Mouse (Mus musculus) ES-E14 (cell line): ENCODE results near the gene Terb2. TPM values are rescaled to one million over a fixed set of nuclear protein-coding genes. Genes with fewer than 3 reads are reported as not detected.

Experiments used
- DNase-seq: peaks from one replicate; pipeline ENCODE4 v3.0.0-alpha.2; 2013; ENCODE audit warnings: low read depth, low spot score
- H3K27ac ChIP-seq: 2 replicates; pipeline ENCODE4 v1.5.1; 2012; ENCODE audit warnings: low read depth, mild to moderate bottlenecking, low read length, moderate library complexity, mixed read lengths; ENCODE audit not compliant: poor library complexity, insufficient read depth, severe bottlenecking
- H3K36me3 ChIP-seq: 2 replicates; pipeline ENCODE4 v1.6.1; 2012; ENCODE audit warnings: mild to moderate bottlenecking, low read length, moderate library complexity, mixed read lengths; ENCODE audit not compliant: control insufficient read depth, poor library complexity, insufficient read depth, severe bottlenecking
- H3K4me1 ChIP-seq, 2 experiments: fragments of 150-350 bp in 1 of 2; sonication (generic) in 1 of 2; 2 replicates each; pipeline ENCODE4 v1.6.1; 2012; ENCODE audit warnings: low read length in 2 of 2, mild to moderate bottlenecking in 1 of 2, mixed read lengths in 1 of 2; ENCODE audit not compliant: control insufficient read depth in 2 of 2, insufficient read depth in 2 of 2, poor library complexity in 1 of 2
- H3K4me3 ChIP-seq, 2 experiments: fragments of 150-350 bp in 1 of 2; sonication (generic) in 1 of 2; 2 replicates each; pipeline ENCODE4 v1.5.1; 2012; ENCODE audit warnings: low read length in 2 of 2, low read depth in 1 of 2, mild to moderate bottlenecking in 1 of 2, mixed read lengths in 1 of 2; ENCODE audit not compliant: insufficient read depth in 1 of 2, poor library complexity in 1 of 2, severe bottlenecking in 1 of 2
- H3K9ac ChIP-seq: 2 replicates; pipeline ENCODE4 v1.6.1; 2012; ENCODE audit warnings: low read depth, mild to moderate bottlenecking, low read length, mixed read lengths; ENCODE audit not compliant: poor library complexity, insufficient read depth, severe bottlenecking
- H3K9me3 ChIP-seq: fragments of 150-350 bp; sonication (generic); 2 replicates; pipeline ENCODE4 v1.6.1; 2012; ENCODE audit warnings: low read depth, mild to moderate bottlenecking, low read length; ENCODE audit not compliant: control insufficient read depth, insufficient read depth
- CHD2 ChIP-seq: IDR thresholded peaks from 2 replicates; pipeline ENCODE4 v1.6.1; 2014; ENCODE audit warnings: mild to moderate bottlenecking, low read depth, low read length, inconsistent platforms
- HCFC1 ChIP-seq: IDR thresholded peaks from 2 replicates; pipeline ENCODE4 v1.6.1; 2012; ENCODE audit warnings: low read length, inconsistent platforms, borderline replicate concordance; ENCODE audit not compliant: insufficient read depth
- MAFK ChIP-seq: IDR thresholded peaks from 2 replicates; pipeline ENCODE4 v1.6.1; 2014; ENCODE audit warnings: mild to moderate bottlenecking, low read depth, low read length, inconsistent platforms; ENCODE audit not compliant: insufficient read depth
- ZC3H11A ChIP-seq: IDR thresholded peaks from 2 replicates; pipeline ENCODE4 v1.6.1; 2012; ENCODE audit warnings: low read depth, mild to moderate bottlenecking, inconsistent platforms, low read length, borderline replicate concordance
- ZNF384 ChIP-seq: IDR thresholded peaks from 2 replicates; pipeline ENCODE4 v1.6.1; 2012; ENCODE audit warnings: low read depth, low read length, inconsistent platforms
- in situ Hi-C, 2 experiments: fragments of 600-800 bp; cut with MboI; formaldehyde crosslinking; loops; one replicate each; pipeline ENCODE4 v1.15.1; 2025; ENCODE audit warnings: low sequenced_read_pairs in 2 of 2, inconsistent platforms in 1 of 2; ENCODE audit not compliant: unreplicated experiment in 2 of 2
- total RNA-seq: library from RNA; depleted of rRNA; stranded (reverse); fragments of 300-350 nt; gene quantifications from 2 replicates; pipeline ENCODE4 v1.2.3, GENCODE M21; 2012

Terb2 gene
- total RNA-seq, 1 experiment, result 1.9 TPM

DNA sequence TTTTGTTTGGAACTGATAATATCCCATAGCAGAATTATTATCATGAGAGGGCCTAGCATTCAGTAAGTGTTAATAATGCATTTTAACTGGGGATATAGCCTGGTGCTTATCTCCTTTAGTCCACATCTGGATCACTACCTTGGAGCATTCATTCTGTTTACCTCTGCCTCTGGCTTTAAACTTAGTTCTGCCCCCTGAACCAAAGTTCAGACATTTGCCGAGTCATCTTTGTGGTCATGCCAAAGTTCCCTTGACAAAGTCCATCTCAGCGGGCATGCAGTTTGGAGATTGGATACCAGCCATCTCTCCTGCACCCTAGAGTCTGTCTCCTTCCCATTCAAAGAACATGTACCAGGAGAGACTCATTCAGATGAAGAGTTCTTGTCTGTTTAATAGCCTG lies 49.4 kb downstream of the Terb2 start:
- Histone ChIP-seq H3K36me3 (no peaks in the 10 kb centered on the region; the same call in 1 of the 2 replicates), H3K9ac (no peak overlapping the region), H3K27ac (no peak overlapping the region), H3K4me3 (peak overlapping the region; percentile 73 to 85; a peak in 3 of 4 replicates), H3K9me3 (no peaks in the 10 kb centered on the region), H3K4me1 (peaks cover 5 to 8% of the 10 kb centered on the region in 2 experiments; a peak in 2 of 4 replicates)
- in situ Hi-C loops, result no loop called here
- TF ChIP-seq MAFK (no peak), CHD2 (no peak), HCFC1 (no peak)
- no peak for DNase-seq

DNA sequence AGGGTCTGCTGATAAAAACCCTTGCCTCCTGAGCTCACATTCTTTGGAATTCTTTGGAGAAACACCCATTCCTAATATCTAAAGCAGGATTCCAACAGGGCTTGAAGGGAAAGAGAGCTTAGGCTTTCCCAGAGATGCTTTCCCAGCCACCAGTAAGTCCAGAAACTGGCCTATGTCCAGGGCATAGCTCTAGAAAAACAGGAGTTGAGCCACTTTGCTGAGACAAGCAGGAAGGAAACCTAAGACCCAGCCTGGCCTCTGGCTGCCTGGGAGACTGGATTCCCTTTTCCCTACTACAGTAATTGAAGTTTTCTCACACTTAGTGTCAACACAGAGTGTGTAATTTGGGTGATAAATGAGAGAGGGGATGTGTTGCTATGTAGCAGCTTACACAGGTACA lies 50.2 kb downstream of the Terb2 start:
- Histone ChIP-seq H3K4me1 (peaks cover 3 to 7% of the 10 kb centered on the region in 2 experiments; a peak in 2 of 4 replicates), H3K9ac (no peak overlapping the region), H3K4me3 (no peak overlapping the region), H3K9me3 (no peaks in the 10 kb centered on the region), H3K36me3 (no peaks in the 10 kb centered on the region; the same call in 1 of the 2 replicates), H3K27ac (no peak overlapping the region)
- in situ Hi-C loops, result no loop called here
- TF ChIP-seq CHD2 (no peak), HCFC1 (no peak), ZC3H11A (no peak), ZNF384 (no peak), MAFK (no peak)
- no peak for DNase-seq

DNA sequence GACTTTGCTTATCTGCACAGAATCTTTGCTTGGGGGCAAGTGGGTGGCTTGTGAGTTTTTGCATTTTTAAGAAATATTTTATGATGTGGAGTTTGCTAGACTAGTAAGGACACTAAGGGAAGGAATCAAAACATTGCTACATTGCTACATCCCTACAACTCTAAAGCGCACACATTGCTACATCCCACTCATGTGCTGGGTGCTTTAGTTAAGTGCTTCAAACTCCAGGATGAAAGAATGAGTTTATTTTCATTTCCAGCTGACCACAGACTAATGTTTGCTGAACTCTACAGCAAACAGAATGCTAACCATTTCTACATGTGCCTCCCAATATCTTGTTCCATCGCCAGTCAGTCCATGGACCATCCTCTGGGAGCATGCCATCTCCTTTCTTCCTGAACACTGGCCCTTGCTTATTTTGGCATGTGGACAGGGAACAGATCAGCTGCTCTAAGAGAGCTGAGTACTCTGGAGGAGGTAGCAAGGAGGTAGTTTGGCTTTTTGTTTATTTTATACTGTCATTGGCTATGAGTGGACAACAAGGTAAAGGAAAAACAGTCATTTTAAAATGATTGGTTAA lies 51.9 kb downstream of the Terb2 start:
- in situ Hi-C loops, result no loop called here
- no peak for DNase-seq
- Histone ChIP-seq H3K4me1 (no peaks in the 10 kb centered on the region), H3K9ac (no peak overlapping the region), H3K27ac (no peak overlapping the region), H3K9me3 (no peaks in the 10 kb centered on the region), H3K36me3 (no peaks in the 10 kb centered on the region), H3K4me3 (no peak overlapping the region)
- TF ChIP-seq HCFC1 (no peak), MAFK (no peak), CHD2 (no peak), ZC3H11A (no peak), ZNF384 (no peak)

DNA sequence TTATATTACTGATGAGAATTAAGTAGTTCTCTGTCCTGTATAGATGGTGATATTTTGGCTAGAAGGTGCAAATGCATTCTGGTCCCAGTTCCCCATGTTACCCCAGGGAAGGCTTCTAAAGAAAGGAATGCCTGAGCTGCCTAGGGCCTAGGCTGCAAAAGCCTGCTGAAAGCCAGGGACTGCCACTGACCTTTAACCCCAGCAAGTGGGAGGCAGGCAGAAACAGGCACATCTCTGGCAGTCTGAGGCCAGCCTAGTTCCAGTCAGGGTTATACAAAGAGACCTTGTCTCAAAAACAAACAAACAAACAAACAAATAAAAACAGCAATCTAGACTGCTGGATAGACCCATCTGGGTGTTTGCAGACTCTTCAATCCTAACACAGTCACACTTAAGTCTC lies 54.7 kb downstream of the Terb2 start:
- Histone ChIP-seq H3K4me1 (no peaks in the 10 kb centered on the region), H3K9me3 (no peaks in the 10 kb centered on the region), H3K36me3 (no peaks in the 10 kb centered on the region), H3K9ac (no peak overlapping the region), H3K27ac (no peak overlapping the region), H3K4me3 (no peak overlapping the region)
- DNase-seq, result no peak
- TF ChIP-seq HCFC1, result no peak
- no peak for TF ChIP-seq CHD2
- TF ChIP-seq MAFK, result no peak
- TF ChIP-seq ZNF384, result no peak
- no peak for TF ChIP-seq ZC3H11A
- in situ Hi-C loops, result no loop called here

DNA sequence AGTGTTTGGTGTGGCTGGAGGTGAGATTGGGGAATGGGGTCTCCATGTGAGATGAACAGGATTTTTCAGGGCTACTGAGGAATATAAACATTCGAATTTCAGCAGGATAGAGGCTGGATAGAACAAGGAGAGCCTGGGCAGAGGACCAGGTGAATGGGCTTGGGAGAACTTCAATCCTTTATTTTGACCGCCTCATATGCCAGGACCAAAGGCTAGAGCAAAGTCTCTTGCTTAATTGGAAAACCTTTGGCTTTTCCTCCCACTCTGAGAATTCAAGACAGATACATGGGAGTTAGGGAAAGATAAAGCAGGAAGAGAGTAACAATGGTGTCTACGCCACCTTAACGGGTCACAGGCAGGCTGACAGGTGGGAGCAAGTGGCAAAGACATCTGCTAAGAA lies 55.2 kb downstream of the Terb2 start:
- no peak for DNase-seq
- in situ Hi-C loops, result no loop called here
- no peaks in the 10 kb centered on the region for H3K9me3 ChIP-seq
- no peak overlapping the region for H3K4me3 ChIP-seq
- H3K27ac ChIP-seq, result no peak overlapping the region
- no peak overlapping the region for H3K9ac ChIP-seq
- H3K36me3 ChIP-seq, result no peaks in the 10 kb centered on the region
- TF ChIP-seq ZNF384, result no peak
- no peak for TF ChIP-seq ZC3H11A
- TF ChIP-seq HCFC1, result no peak
- TF ChIP-seq CHD2, result no peak
- no peak for TF ChIP-seq MAFK
- no peaks in the 10 kb centered on the region for H3K4me1 ChIP-seq
